Mouse (Mus musculus) testis, adult 10 weeks (tissue): ENCODE results near the gene Tmem207. TPM values are rescaled to one million over a fixed set of nuclear protein-coding genes. Genes with fewer than 3 reads are reported as not detected.

Experiments
- polyA plus RNA-seq: library from polyadenylated mRNA; stranded (reverse); fragments of 350-450 nt; fragmentation: Illumina TruSeq; extraction: RNeasy Lipid Tissue Mini Kit (QIAGEN cat#74804); gene quantifications from one replicate; pipeline ENCODE4 v1.2.3, GENCODE M21; 2014; ENCODE audit warnings: low read depth, low replicate concordance

Tmem207 gene
- not detected for polyA plus RNA-seq

GRCm38 (mm10) chr16:26526669-26527068, at the start of gene Tmem207:
Tmem207 (minus strand) TSS chr16:26526769.

DNA sequence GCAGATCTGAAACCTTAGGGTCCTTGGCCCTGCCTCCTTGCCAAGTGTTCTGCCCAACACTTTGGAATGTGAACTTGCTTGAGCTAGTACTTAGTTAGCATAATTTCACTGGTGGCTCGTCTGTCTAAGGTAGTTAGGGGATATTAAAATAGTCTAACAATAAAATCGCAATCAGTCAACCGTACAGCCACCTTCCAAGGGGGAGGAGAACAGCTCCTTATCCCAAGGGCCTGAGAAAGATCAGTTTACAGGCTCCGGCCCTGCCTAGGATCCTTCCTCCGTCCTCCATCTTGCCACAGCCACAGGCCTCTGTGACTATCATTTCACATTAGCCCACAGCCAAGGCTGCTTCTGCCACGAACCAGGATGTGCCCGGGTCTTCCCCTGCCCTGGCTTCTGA, 63.7 kb downstream of the Tmem207 start, which contains the start of gene Cldn16:
Cldn16 (plus strand) TSS at position 301 of the 400 bp plus-strand sequence.

Other genes starting within 250 kb of the Tmem207 start
- gene Cldn1, start 154.9 kb downstream of the Tmem207 start, polyA plus RNA-seq, result 0.36 TPM
- not detected for gene Cldn16, start 63.6 kb downstream of the Tmem207 start, polyA plus RNA-seq
- gene Il1rap, start 54.9 kb upstream of the Tmem207 start, polyA plus RNA-seq, result 14.4 TPM